Comparison of ENCODE assay signal across 8 mouse cellular contexts in the genomic region with DNA sequence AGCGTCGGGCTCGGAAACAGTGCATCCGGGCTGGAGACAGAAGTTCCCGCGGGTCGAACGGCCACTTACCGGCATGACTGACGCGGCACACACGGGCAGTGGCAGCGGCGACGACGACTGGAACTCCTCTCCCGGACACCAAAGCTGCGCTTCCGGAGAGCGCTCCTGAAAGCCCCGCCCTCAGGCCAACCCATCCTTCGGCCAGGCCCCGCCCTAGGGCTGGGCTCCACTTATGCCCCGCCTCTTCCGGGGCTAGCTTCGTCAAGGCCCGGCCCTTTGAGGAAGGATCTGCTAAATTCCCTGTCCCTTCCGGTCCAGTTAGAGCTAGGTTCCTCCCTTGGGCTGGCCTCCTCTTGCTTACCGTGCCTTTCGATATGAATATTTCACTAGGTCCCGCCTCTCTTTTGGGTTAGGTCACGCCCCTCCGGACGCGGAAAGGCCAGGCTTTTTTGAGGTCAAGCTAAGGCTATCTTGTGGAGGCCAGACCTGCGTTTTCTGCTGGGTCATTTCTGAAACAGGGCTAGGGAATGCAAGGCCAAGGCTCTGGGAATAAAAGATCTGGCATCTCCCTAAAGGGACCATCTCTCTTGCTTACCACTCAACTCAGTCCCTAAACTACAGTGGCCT. TPM values are rescaled to one million over a fixed set of nuclear protein-coding genes. Genes with fewer than 3 reads are reported as not detected.
DNase-seq lines count a peak whose midpoint lies in the region; ATAC-seq lines count a peak whose summit lies in the region.

TSS of gene Atox1 (minus strand) at position 221 of the 627 bp plus-strand sequence.

- no peaks in the 10 kb centered on the region for H3K27me3 ChIP-seq in intestine, embryonic 14.5 days (replicated peaks; ENCODE audit: control insufficient read depth, insufficient read depth, low read length)

- WGBS in intestine, embryonic 14.5 days, result under 1% methylated on average over 36 of the region's 36 CpGs

- peak; percentile 91 to 93 for DNase-seq in adrenal gland, adult 18-20 months (ENCODE audit: low spot score in 2 of 2)
- DNase-seq in embryo, embryonic 11 days, result peak; percentile 98
- peak; percentile 96 for DNase-seq in gastrocnemius, postnatal 25 days
- peak; percentile 92 for DNase-seq in intestine, embryonic 14.5 days (ENCODE audit: low spot score)
- DNase-seq in left cerebral cortex, postnatal 14 days (ENCODE audit: low spot score in 2 of 2), result peak; percentile 94 to 96
- peak; percentile 96 for DNase-seq in mesoderm, embryonic 11.5 days (ENCODE audit: low read depth, low spot score)
- DNase-seq in right cerebral cortex, postnatal 36 days (ENCODE audit: low spot score in 2 of 2), result peak; percentile 92 to 94
- DNase-seq in yolk sac, embryonic 10.5 days (ENCODE audit: low spot score), result peak; percentile 97

- peak within 1 kb of the TSS; percentile 79 for H3K4me3 ChIP-seq in intestine, embryonic 14.5 days (ENCODE audit: low read depth, low read length)

- H3K36me3 ChIP-seq in intestine, embryonic 14.5 days (ENCODE audit: control insufficient read depth, insufficient read depth, low read length), result 0 out of 2 replicates have a peak, but pooled peaks cover 5% of the 10 kb centered on the region

- peak within 1 kb of the TSS; percentile 83 for H3K27ac ChIP-seq in intestine, embryonic 14.5 days (ENCODE audit: low read depth)

- H3K4me1 ChIP-seq in intestine, embryonic 14.5 days (replicated peaks; ENCODE audit: control insufficient read depth, insufficient read depth, low read length), result peaks cover 9% of the 10 kb centered on the region

- peak; percentile 95 for ATAC-seq in intestine, embryonic 14.5 days (replicated peaks; ENCODE audit: low FRiP score, low TSS enrichment, low read depth)

- peak within 1 kb of the TSS; percentile 59 for H3K9ac ChIP-seq in intestine, embryonic 14.5 days (ENCODE audit: low read length)

- peak within 1 kb of the TSS; percentile 90 for H3K4me2 ChIP-seq in intestine, embryonic 14.5 days (ENCODE audit: low read length)

- intact Hi-C loops in left cerebral cortex, postnatal 14 days (cut with DNase I), result no loop called here

- H3K9me3 ChIP-seq in intestine, embryonic 14.5 days (ENCODE audit: control insufficient read depth, low read length), result no peaks in the 10 kb centered on the region

RNA-seq across cellular contexts. Expression of gene Atox1, which starts in this region (rescaled TPM):
- 100 to 1,000 TPM; 231 to 325 TPM for total RNA-seq in adrenal gland, adult 18-20 months (2021)
- total RNA-seq in gastrocnemius, postnatal 25 days (2021), result 10 to 100 TPM; 51.8 to 60.6 TPM
- 400 and 443 TPM in 2 replicates for polyA plus RNA-seq in intestine, embryonic 14.5 days (2014; fragmentation: Nextera tagmentation; extraction: Ambion mirVana)
- total RNA-seq in left cerebral cortex, postnatal 14 days (2021), result 100 to 1,000 TPM; 123 to 140 TPM

Comparison
In these comparisons a context has a peak if more than half of its experiments do, and no peak if none do; other contexts are left out.
1. Peak in every context shown above with its lines: DNase-seq, ATAC-seq, H3K4me3 ChIP-seq and H3K27ac ChIP-seq.